Mouse (Mus musculus): ENCODE measurements at regions not wholly inside any gene's neighbourhood (a gene's known extent, or its start where the extent isn't known, plus 50 kb on each side); places are given as distances from the start of the nearest gene placed in this dataset.

GRCm38 (mm10) chr7:115076781-115077180, 333.3 kb downstream of the Insc start:
- DNase-seq (ENCODE audit: low spot score): no peak

GRCm38 (mm10) chr7:115084711-115085380, 341.4 kb downstream of the Insc start:
- no peak for DNase-seq (ENCODE audit: low spot score)

- DNase-seq (ENCODE audit: low spot score): no peak
These were observed 343.3 kb downstream of the Insc start for GRCm38 (mm10) chr7:115086542-115087448.

GRCm38 (mm10) chr7:115092481-115093050, 349.1 kb downstream of the Insc start:
- no peak for DNase-seq (ENCODE audit: low spot score)

GRCm38 (mm10) chr7:115106041-115106440, 362.5 kb downstream of the Insc start:
- no peak for DNase-seq (ENCODE audit: low spot score)

- no peak for DNase-seq (ENCODE audit: low spot score)
These were observed 368.8 kb downstream of the Insc start for GRCm38 (mm10) chr7:115112282-115112681.

- DNase-seq (ENCODE audit: low spot score): no peak
These were observed 379.8 kb downstream of the Insc start for GRCm38 (mm10) chr7:115123283-115123682.

GRCm38 (mm10) chr7:115129001-115129400, 385.5 kb downstream of the Insc start:
- no peak for DNase-seq (ENCODE audit: low spot score)

GRCm38 (mm10) chr7:115131259-115131969, 387.9 kb downstream of the Insc start:
- DNase-seq (ENCODE audit: low spot score): no peak

GRCm38 (mm10) chr7:115131970-115132551, 388.6 kb downstream of the Insc start:
- DNase-seq (ENCODE audit: low spot score): no peak

GRCm38 (mm10) chr7:115132595-115132994, 389.1 kb downstream of the Insc start:
- DNase-seq (ENCODE audit: low spot score): no peak

GRCm38 (mm10) chr7:115134926-115135575, 391.6 kb downstream of the Insc start:
- no peak for DNase-seq (ENCODE audit: low spot score)

- no peak for DNase-seq (ENCODE audit: low spot score)
These were observed 396.8 kb downstream of the Insc start for GRCm38 (mm10) chr7:115140286-115140685.

- no peak for DNase-seq (ENCODE audit: low spot score)
These were observed 398.7 kb downstream of the Insc start for GRCm38 (mm10) chr7:115142163-115142562.

GRCm38 (mm10) chr7:115144947-115145346, 401.5 kb downstream of the Insc start:
- no peak for DNase-seq (ENCODE audit: low spot score)

- no peak for DNase-seq (ENCODE audit: low spot score)
These were observed 404.0 kb downstream of the Insc start for GRCm38 (mm10) chr7:115147352-115147977.

GRCm38 (mm10) chr7:115153291-115153690, 409.8 kb downstream of the Insc start:
- DNase-seq (ENCODE audit: low spot score): no peak

- DNase-seq (ENCODE audit: low spot score): no peak
These were observed 410.4 kb downstream of the Insc start for GRCm38 (mm10) chr7:115153764-115154509.

- no peak for DNase-seq (ENCODE audit: low spot score)
These were observed 426.5 kb downstream of the Insc start for GRCm38 (mm10) chr7:115170023-115170422.

GRCm38 (mm10) chr7:115170439-115170838, 426.9 kb downstream of the Insc start:
- peak; percentile 43 for DNase-seq (ENCODE audit: low spot score)

All from layer of hippocampus, adult 11-12 months (tissue).